Mouse (Mus musculus) cortical plate, adult 2 months (tissue): ENCODE data around the gene Msrb2.

Source experiments
- CTCF ChIP-seq: fragments of 200-500 bp; IDR thresholded peaks from 2 replicates; pipeline ENCODE4 v1.5.1; 2011; ENCODE audit warnings: mild to moderate bottlenecking, control low read depth, low read length; ENCODE audit not compliant: insufficient read depth; ENCODE audit errors: extremely low read depth
- POLR2A ChIP-seq: fragments of 200-500 bp; IDR thresholded peaks from 2 replicates; pipeline ENCODE4 v1.6.1; 2011; ENCODE audit warnings: mild to moderate bottlenecking, low read length, control low read depth; ENCODE audit not compliant: insufficient read depth; ENCODE audit errors: extremely low read depth

- TF ChIP-seq POLR2A (no peak), CTCF (no peak)
Measured at GRCm38 (mm10) chr2:19431186-19431585, 59.9 kb downstream of the Msrb2 start.
